Mouse (Mus musculus): Measurements from ENCODE around the gene Fbxl20.

Fbxl20 gene

GRCm38 (mm10) chr11:98049672-98050519 lies 100.3 kb downstream of the Fbxl20 start:
- DNase-seq (ENCODE audit: low spot score), result no peak

DNA sequence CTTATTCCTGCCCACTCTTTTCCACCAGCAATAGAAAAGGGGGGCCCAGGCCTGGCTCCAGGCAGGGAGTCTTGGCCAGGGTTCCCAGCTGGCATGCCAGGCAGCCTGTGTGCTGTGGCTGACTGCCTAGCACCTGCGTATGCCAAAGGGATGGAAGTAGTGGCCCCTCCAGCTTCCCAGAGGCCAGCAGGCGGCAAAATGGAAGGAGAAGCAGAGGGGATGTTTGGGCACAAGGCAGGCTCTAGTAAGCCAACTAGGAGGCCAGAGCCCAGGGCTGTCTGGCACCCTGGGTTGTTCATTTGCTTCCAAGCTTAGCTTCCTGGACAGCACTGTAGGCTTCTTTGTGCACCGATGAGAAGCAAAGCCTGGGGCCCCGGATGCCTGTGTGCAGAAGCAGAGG lies 102.5 kb downstream of the Fbxl20 start:
- no peak for DNase-seq (ENCODE audit: low spot score)

- DNase-seq (ENCODE audit: low spot score), result no peak
Observed at GRCm38 (mm10) chr11:98046466-98046865, 103.7 kb downstream of the Fbxl20 start.

- DNase-seq (ENCODE audit: low spot score), result no peak
Observed at GRCm38 (mm10) chr11:98045596-98045995, 104.6 kb downstream of the Fbxl20 start.

DNA sequence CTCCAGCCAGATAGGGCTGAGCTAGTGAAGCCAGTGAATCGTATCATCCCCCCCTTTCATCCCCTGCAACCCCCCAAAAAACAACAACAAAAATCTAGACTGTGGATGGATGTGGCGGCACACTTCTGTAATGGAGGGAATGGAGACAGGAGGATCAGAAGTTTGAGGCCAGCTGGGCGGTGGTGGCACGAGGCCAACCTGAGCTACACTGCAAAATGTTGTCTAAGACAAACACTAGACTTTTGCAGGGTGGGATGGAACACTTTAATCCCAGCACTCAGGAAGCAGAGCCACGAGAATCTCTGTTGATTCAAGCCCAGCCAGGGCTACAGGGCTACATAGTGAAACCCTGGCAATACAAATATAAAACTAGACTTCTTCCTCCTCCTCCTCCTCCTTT lies 106.1 kb downstream of the Fbxl20 start:
- DNase-seq (ENCODE audit: low spot score), result no peak

GRCm38 (mm10) chr11:98042741-98043140 lies 107.5 kb downstream of the Fbxl20 start:
- DNase-seq (ENCODE audit: low spot score), result no peak

DNA sequence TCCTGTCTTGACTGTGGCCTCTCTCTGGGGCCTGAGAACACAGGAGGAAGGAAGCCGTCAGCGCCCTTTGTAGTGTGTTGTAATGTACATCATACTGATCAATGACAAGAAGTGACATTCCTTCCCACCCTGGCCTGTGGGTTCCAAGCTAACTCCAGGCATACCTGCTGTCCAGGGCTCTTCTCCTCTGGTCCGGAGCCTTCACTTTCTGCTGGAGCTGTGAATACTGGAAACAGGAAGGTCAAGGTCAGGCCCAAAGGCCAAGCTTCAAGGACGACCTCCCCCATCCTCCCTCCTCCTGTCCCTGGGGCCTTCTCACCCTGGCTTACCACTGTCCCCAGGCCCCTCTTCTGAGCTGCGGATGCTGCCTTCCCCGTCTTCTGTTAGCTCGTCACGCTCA lies 109.2 kb downstream of the Fbxl20 start:
- no peak for DNase-seq (ENCODE audit: low spot score)

- DNase-seq (ENCODE audit: low spot score), result no peak
Observed at GRCm38 (mm10) chr11:98037871-98038270, 112.3 kb downstream of the Fbxl20 start.

- DNase-seq (ENCODE audit: low spot score), result no peak
Observed at GRCm38 (mm10) chr11:98035977-98036377, 114.2 kb downstream of the Fbxl20 start.

DNA sequence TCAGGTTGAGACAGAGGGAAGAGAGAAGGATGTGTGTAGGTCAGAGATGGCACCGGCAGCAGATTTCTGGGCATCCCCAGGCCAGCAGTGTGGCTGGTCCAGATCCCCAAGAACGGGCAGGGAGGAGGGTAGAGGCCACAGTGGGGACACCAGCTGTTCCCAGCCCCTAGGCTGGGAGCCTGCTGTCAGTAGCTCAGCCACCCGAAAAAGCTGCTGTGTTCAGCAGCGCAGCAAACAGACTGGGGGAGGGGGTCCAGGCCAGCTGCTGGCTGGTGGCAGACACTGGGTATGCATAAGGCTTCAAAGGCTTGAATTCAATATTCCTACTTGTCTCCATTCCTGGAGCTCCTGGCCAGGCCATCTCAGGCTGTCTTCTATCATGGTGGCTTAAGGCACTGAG lies 115.4 kb downstream of the Fbxl20 start:
- DNase-seq (ENCODE audit: low spot score), result no peak

- no peak for DNase-seq (ENCODE audit: low spot score)
Observed at GRCm38 (mm10) chr11:98034061-98034460, 116.1 kb downstream of the Fbxl20 start.
